Mouse (Mus musculus): Measurements from ENCODE around the gene Rabif.

DNA sequence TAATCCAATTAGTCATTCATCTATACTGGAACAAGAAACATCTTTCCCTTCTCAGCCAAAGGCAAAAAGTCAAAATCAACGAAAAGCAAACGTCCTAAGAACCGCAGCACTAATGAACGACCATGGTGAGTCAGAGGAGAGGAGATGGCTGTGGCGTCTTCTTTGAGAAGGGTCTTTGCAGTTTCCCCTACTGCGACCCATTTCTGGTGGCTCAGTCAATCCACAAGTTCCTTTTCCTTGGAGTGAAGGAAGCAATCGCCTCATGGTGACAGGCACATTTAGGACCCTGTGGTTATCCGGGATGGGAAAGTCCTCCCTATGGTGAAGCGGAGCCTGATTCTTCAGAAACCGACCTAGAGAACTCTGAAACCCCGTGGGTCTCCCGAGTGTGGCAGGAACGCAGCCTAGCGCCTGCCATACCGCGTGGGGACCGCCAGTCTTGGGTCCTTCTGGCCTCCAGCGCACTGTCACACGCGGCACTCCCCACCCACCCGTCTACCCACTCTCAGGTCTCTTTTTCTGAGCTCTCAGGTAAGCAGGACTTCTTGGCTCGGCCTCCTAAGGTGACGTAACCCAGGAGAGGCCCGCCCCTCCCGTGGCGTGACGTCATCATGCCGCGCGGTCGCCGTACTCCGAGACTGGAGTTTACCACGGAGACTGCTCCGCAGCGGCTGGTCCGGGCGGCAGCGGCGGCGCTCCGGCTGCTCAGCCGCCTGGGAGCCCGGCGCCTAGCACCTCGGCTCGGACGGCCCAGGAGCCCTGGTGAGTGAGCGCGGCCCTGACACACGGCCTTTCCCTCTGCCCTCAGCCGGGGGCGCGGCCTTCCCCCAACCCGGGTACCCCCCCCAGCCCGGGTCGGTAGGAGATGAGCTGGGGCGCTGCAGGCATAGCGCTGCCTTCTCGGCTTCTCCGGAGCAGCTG, 39.3 kb upstream of the Rabif start, which contains the start of gene Klhl12:
- peak; percentile 63; the same call in 1 of the 2 replicates for TF ChIP-seq POLR2A (IDR thresholded peaks at IDR 0.05; ENCODE audit: extremely low read depth, insufficient read depth, low read length)
- no peak for TF ChIP-seq CTCF (IDR thresholded peaks at IDR 0.05; ENCODE audit: extremely low read depth, insufficient read depth, low read length)

Measured in cortical plate, adult 2 months (tissue).